Mouse (Mus musculus): ENCODE measurements around the gene Rbpjl. TPM values are rescaled to one million over a fixed set of nuclear protein-coding genes. Genes with fewer than 3 reads are reported as not detected.

The Rbpjl gene
- 0.05 TPM in 1 of 2 replicates, not detected in the other for polyA plus RNA-seq (2015; fragmentation: Nextera tagmentation; extraction: Ambion mirVana)

GRCm38 (mm10) chr2:164402906-164403305 is at the start of gene Rbpjl:
TSS of gene Rbpjl (plus strand) at chr2:164403141.
- Histone ChIP-seq H3K4me2 (replicated peaks) (no peak within 1 kb of the TSS), H3K4me3 (no peak within 1 kb of the TSS), H3K36me3 (no peaks in the 10 kb centered on the region), H3K9me3 (no peaks in the 10 kb centered on the region), H3K9ac (replicated peaks) (no peak within 1 kb of the TSS), H3K27me3 (peaks cover 87% of the 10 kb centered on the region), H3K4me1 (peaks cover 16% of the 10 kb centered on the region), H3K27ac (replicated peaks) (no peak within 1 kb of the TSS)
- 5% methylated on average over 17 of the region's 17 CpGs for WGBS
- ATAC-seq (replicated peaks), result no peak

GRCm38 (mm10) chr2:164353356-164353755 is 49.6 kb upstream of the Rbpjl start:
- H3K36me3 ChIP-seq, result no peaks in the 10 kb centered on the region
- H3K4me2 ChIP-seq (replicated peaks), result no peak overlapping the region
- H3K27me3 ChIP-seq, result no peaks in the 10 kb centered on the region
- no peaks in the 10 kb centered on the region for H3K4me1 ChIP-seq
- no peak overlapping the region for H3K9ac ChIP-seq (replicated peaks)
- H3K27ac ChIP-seq (replicated peaks), result no peak overlapping the region
- 89% methylated on average over 11 of the region's 11 CpGs for WGBS
- ATAC-seq (replicated peaks), result no peak
- H3K9me3 ChIP-seq, result no peaks in the 10 kb centered on the region
- H3K4me3 ChIP-seq, result no peak overlapping the region

- H3K27me3 ChIP-seq, result no peaks in the 10 kb centered on the region
- H3K9me3 ChIP-seq, result no peaks in the 10 kb centered on the region
- H3K27ac ChIP-seq (replicated peaks), result no peak overlapping the region
- H3K4me2 ChIP-seq (replicated peaks), result no peak overlapping the region
- no peak overlapping the region for H3K9ac ChIP-seq (replicated peaks)
- ATAC-seq (replicated peaks), result no peak
- no peak overlapping the region for H3K4me3 ChIP-seq
- WGBS, result 83% methylated on average over 11 of the region's 11 CpGs
- no peaks in the 10 kb centered on the region for H3K4me1 ChIP-seq
- H3K36me3 ChIP-seq, result no peaks in the 10 kb centered on the region
Observed at GRCm38 (mm10) chr2:164356177-164356967, 46.6 kb upstream of the Rbpjl start.

- no peak for ATAC-seq (replicated peaks)
- Histone ChIP-seq H3K9me3 (no peaks in the 10 kb centered on the region), H3K4me1 (no peaks in the 10 kb centered on the region), H3K4me3 (no peak overlapping the region), H3K9ac (replicated peaks) (no peak overlapping the region), H3K27me3 (no peaks in the 10 kb centered on the region), H3K36me3 (no peaks in the 10 kb centered on the region), H3K4me2 (replicated peaks) (no peak overlapping the region), H3K27ac (replicated peaks) (no peak overlapping the region)
- 79% methylated on average over 3 of the region's 3 CpGs for WGBS
Observed at GRCm38 (mm10) chr2:164358373-164358772, 44.6 kb upstream of the Rbpjl start.

- no peaks in the 10 kb centered on the region for H3K36me3 ChIP-seq
- H3K4me3 ChIP-seq, result no peak overlapping the region
- ATAC-seq (replicated peaks), result no peak
- no peak overlapping the region for H3K9ac ChIP-seq (replicated peaks)
- WGBS, result 90% methylated on average over 5 of the region's 5 CpGs
- H3K4me1 ChIP-seq, result no peaks in the 10 kb centered on the region
- no peaks in the 10 kb centered on the region for H3K9me3 ChIP-seq
- no peaks in the 10 kb centered on the region for H3K27me3 ChIP-seq
- H3K4me2 ChIP-seq (replicated peaks), result no peak overlapping the region
- H3K27ac ChIP-seq (replicated peaks), result no peak overlapping the region
Observed at GRCm38 (mm10) chr2:164359031-164359430, 43.9 kb upstream of the Rbpjl start.

- H3K27me3 ChIP-seq, result no peaks in the 10 kb centered on the region
- WGBS, result 84% methylated on average over 5 of the region's 5 CpGs
- no peak for ATAC-seq (replicated peaks)
Observed at GRCm38 (mm10) chr2:164359668-164360067, 43.3 kb upstream of the Rbpjl start.

GRCm38 (mm10) chr2:164360974-164361657 is 41.8 kb upstream of the Rbpjl start:
- Histone ChIP-seq H3K9me3 (no peaks in the 10 kb centered on the region), H3K27ac (replicated peaks) (no peak overlapping the region), H3K4me3 (no peak overlapping the region), H3K4me2 (replicated peaks) (no peak overlapping the region), H3K36me3 (no peaks in the 10 kb centered on the region), H3K27me3 (no peaks in the 10 kb centered on the region), H3K9ac (replicated peaks) (no peak overlapping the region), H3K4me1 (no peaks in the 10 kb centered on the region)
- 30% methylated on average over 13 of the region's 13 CpGs for WGBS
- ATAC-seq (replicated peaks), result no peak

More at GRCm38 (mm10) chr2:164359668-164360067, 43.3 kb upstream of the Rbpjl start:
- no peak overlapping the region for H3K9ac ChIP-seq (replicated peaks)
- H3K4me1 ChIP-seq, result no peaks in the 10 kb centered on the region
- no peaks in the 10 kb centered on the region for H3K9me3 ChIP-seq
- H3K4me2 ChIP-seq (replicated peaks), result no peak overlapping the region
- H3K4me3 ChIP-seq, result no peak overlapping the region
- no peak overlapping the region for H3K27ac ChIP-seq (replicated peaks)
- no peaks in the 10 kb centered on the region for H3K36me3 ChIP-seq

GRCm38 (mm10) chr2:164366947-164367346 is 36.0 kb upstream of the Rbpjl start:
- Histone ChIP-seq H3K9ac (replicated peaks) (no peak overlapping the region), H3K9me3 (no peaks in the 10 kb centered on the region), H3K4me3 (no peak overlapping the region), H3K36me3 (no peaks in the 10 kb centered on the region), H3K4me1 (no peaks in the 10 kb centered on the region), H3K27ac (replicated peaks) (no peak overlapping the region), H3K4me2 (replicated peaks) (no peak overlapping the region), H3K27me3 (no peaks in the 10 kb centered on the region)
- 25% methylated on average over 3 of the region's 3 CpGs for WGBS
- ATAC-seq (replicated peaks), result no peak

GRCm38 (mm10) chr2:164368620-164369105 is 34.3 kb upstream of the Rbpjl start:
- Histone ChIP-seq H3K27me3 (no peaks in the 10 kb centered on the region), H3K9me3 (no peaks in the 10 kb centered on the region), H3K4me1 (no peaks in the 10 kb centered on the region), H3K9ac (replicated peaks) (no peak overlapping the region), H3K4me2 (replicated peaks) (no peak overlapping the region), H3K4me3 (no peak overlapping the region), H3K36me3 (no peaks in the 10 kb centered on the region), H3K27ac (replicated peaks) (no peak overlapping the region)
- ATAC-seq (replicated peaks), result no peak
- WGBS, result 77% methylated on average over 6 of the region's 6 CpGs

- 81% methylated on average over 3 of the region's 3 CpGs for WGBS
- Histone ChIP-seq H3K9ac (replicated peaks) (no peak overlapping the region), H3K36me3 (no peaks in the 10 kb centered on the region), H3K4me2 (replicated peaks) (no peak overlapping the region), H3K4me1 (no peaks in the 10 kb centered on the region), H3K27ac (replicated peaks) (no peak overlapping the region), H3K9me3 (no peaks in the 10 kb centered on the region), H3K4me3 (no peak overlapping the region), H3K27me3 (no peaks in the 10 kb centered on the region)
- no peak for ATAC-seq (replicated peaks)
Observed at GRCm38 (mm10) chr2:164371371-164371770, 31.6 kb upstream of the Rbpjl start.

GRCm38 (mm10) chr2:164372408-164373053 is 30.4 kb upstream of the Rbpjl start:
- Histone ChIP-seq H3K4me1 (no peaks in the 10 kb centered on the region), H3K4me2 (replicated peaks) (no peak overlapping the region), H3K27ac (replicated peaks) (no peak overlapping the region), H3K36me3 (no peaks in the 10 kb centered on the region), H3K27me3 (no peaks in the 10 kb centered on the region), H3K4me3 (no peak overlapping the region), H3K9me3 (no peaks in the 10 kb centered on the region), H3K9ac (replicated peaks) (no peak overlapping the region)
- WGBS, result 40% methylated on average over 3 of the region's 3 CpGs
- ATAC-seq (replicated peaks), result no peak

- Histone ChIP-seq H3K9me3 (no peaks in the 10 kb centered on the region), H3K27ac (replicated peaks) (no peak overlapping the region), H3K4me3 (no peak overlapping the region), H3K36me3 (no peaks in the 10 kb centered on the region), H3K27me3 (no peaks in the 10 kb centered on the region), H3K9ac (replicated peaks) (no peak overlapping the region), H3K4me1 (no peaks in the 10 kb centered on the region), H3K4me2 (replicated peaks) (no peak overlapping the region)
- WGBS, result 52% methylated on average over 4 of the region's 4 CpGs
- ATAC-seq (replicated peaks), result no peak
Observed at GRCm38 (mm10) chr2:164373187-164373586, 29.8 kb upstream of the Rbpjl start.
